Mouse (Mus musculus) kidney, embryonic 16.5 days (tissue): ENCODE results near the gene Baz2b. TPM values are rescaled to one million over a fixed set of nuclear protein-coding genes. Genes with fewer than 3 reads are reported as not detected.

Source experiments
- ATAC-seq: fragments of 200-750 bp; cut with Nextera tagmentation; 2 replicates; pipeline ENCODE4 v1.8.0; 2017; ENCODE audit warnings: moderate TSS enrichment; ENCODE audit not compliant: low FRiP score, low TSS enrichment
- H3K27ac ChIP-seq: fragments of 300-500 bp; sonication (generic); 2 replicates; pipeline ENCODE4 v1.5.1; 2014; ENCODE audit warnings: low read length
- H3K27me3 ChIP-seq: fragments of 300-500 bp; sonication (generic); 2 replicates; pipeline ENCODE4 v1.6.1; 2014; ENCODE audit warnings: low read length, control low read depth, mixed read lengths; ENCODE audit not compliant: insufficient read depth
- H3K36me3 ChIP-seq: fragments of 300-500 bp; sonication (generic); 2 replicates; pipeline ENCODE4 v1.6.1; 2014; ENCODE audit warnings: low read length, control low read depth, mixed read lengths; ENCODE audit not compliant: insufficient read depth
- H3K4me1 ChIP-seq: fragments of 300-500 bp; sonication (generic); 2 replicates; pipeline ENCODE4 v1.6.1; 2014; ENCODE audit warnings: low read length, control low read depth, mixed read lengths; ENCODE audit not compliant: insufficient read depth
- H3K4me2 ChIP-seq: fragments of 300-500 bp; sonication (generic); replicated peaks from 2 replicates; pipeline ENCODE4 v1.6.1; 2014; ENCODE audit warnings: low read depth, low read length
- H3K4me3 ChIP-seq: fragments of 300-500 bp; sonication (generic); 2 replicates; pipeline ENCODE4 v1.5.1; 2014; ENCODE audit warnings: mild to moderate bottlenecking, low read length
- H3K9ac ChIP-seq: fragments of 300-500 bp; sonication (generic); replicated peaks from 2 replicates; pipeline ENCODE4 v1.6.1; 2014; ENCODE audit warnings: low read length
- H3K9me3 ChIP-seq: fragments of 300-500 bp; sonication (generic); 2 replicates; pipeline ENCODE4 v1.6.1; 2016; ENCODE audit warnings: low read length, control low read depth
- WGBS: fragments of 180-500 bp; shearing (Covaris S2); extraction: QIAGEN DNeasy Blood & Tissue Kit; methylation state at CpG from one replicate; pipeline ENCODE4 v1.1.7; 2014; 5-methylcytosine and 5-hydroxymethylcytosine counted together
- polyA plus RNA-seq: library from polyadenylated mRNA; unstranded; fragments of >200 nt; fragmentation: Nextera tagmentation; extraction: Ambion mirVana; gene quantifications from 2 replicates; pipeline ENCODE4 v1.2.1, GENCODE M21; 2015

Gene Baz2b
- polyA plus RNA-seq, 1 experiment from 2014 or later: 51.1 TPM

GRCm38 (mm10) chr2:60003665-60004045 lies 206.0 kb downstream of the Baz2b start:
- no peak overlapping the region for H3K4me3 ChIP-seq
- no peaks in the 10 kb centered on the region for H3K9me3 ChIP-seq
- H3K4me1 ChIP-seq: no peaks in the 10 kb centered on the region
- H3K27me3 ChIP-seq: no peaks in the 10 kb centered on the region
- no peak overlapping the region for H3K4me2 ChIP-seq
- H3K9ac ChIP-seq: no peak overlapping the region
- H3K27ac ChIP-seq: no peak overlapping the region
- no peak for ATAC-seq
- peaks cover 22% of the 10 kb centered on the region for H3K36me3 ChIP-seq
- 95% methylated on average over 5 of the region's 5 CpGs for WGBS

- 66% methylated on average over 4 of the region's 5 CpGs for WGBS
These were observed 206.5 kb downstream of the Baz2b start for GRCm38 (mm10) chr2:60003038-60003664.

GRCm38 (mm10) chr2:60000268-60000667 lies 209.4 kb downstream of the Baz2b start:
- WGBS: 93% methylated on average over 4 of the region's 4 CpGs
- H3K9me3 ChIP-seq: no peaks in the 10 kb centered on the region

More at GRCm38 (mm10) chr2:60003038-60003664, 206.5 kb downstream of the Baz2b start:
- Histone ChIP-seq H3K27ac (no peak overlapping the region), H3K27me3 (no peaks in the 10 kb centered on the region), H3K9me3 (no peaks in the 10 kb centered on the region), H3K9ac (no peak overlapping the region), H3K4me3 (no peak overlapping the region), H3K4me1 (no peaks in the 10 kb centered on the region), H3K36me3 (peaks cover 22% of the 10 kb centered on the region), H3K4me2 (no peak overlapping the region)
- ATAC-seq: no peak

GRCm38 (mm10) chr2:59997479-59998228 lies 212.0 kb downstream of the Baz2b start:
- no peak overlapping the region for H3K27ac ChIP-seq
- ATAC-seq: no peak

More at GRCm38 (mm10) chr2:60000268-60000667, 209.4 kb downstream of the Baz2b start:
- Histone ChIP-seq H3K4me3 (no peak overlapping the region), H3K36me3 (peaks cover 16% of the 10 kb centered on the region; the same call in 1 of the 2 replicates), H3K4me2 (no peak overlapping the region), H3K27ac (no peak overlapping the region), H3K4me1 (no peaks in the 10 kb centered on the region), H3K27me3 (no peaks in the 10 kb centered on the region), H3K9ac (no peak overlapping the region)
- ATAC-seq: no peak

GRCm38 (mm10) chr2:59996911-59997310 lies 212.7 kb downstream of the Baz2b start:
- no peak overlapping the region for H3K27ac ChIP-seq
- no peaks in the 10 kb centered on the region for H3K9me3 ChIP-seq
- H3K9ac ChIP-seq: no peak overlapping the region
- no peak overlapping the region for H3K4me2 ChIP-seq
- H3K4me3 ChIP-seq: no peak overlapping the region
- H3K4me1 ChIP-seq: peaks cover 5% of the 10 kb centered on the region; the same call in 1 of the 2 replicates
- no peak for ATAC-seq
- 0 out of 2 replicates have a peak, but pooled peaks cover 6% of the 10 kb centered on the region for H3K36me3 ChIP-seq
- no peaks in the 10 kb centered on the region for H3K27me3 ChIP-seq
- 94% methylated on average over 5 of the region's 5 CpGs for WGBS

More at GRCm38 (mm10) chr2:59997479-59998228, 212.0 kb downstream of the Baz2b start:
- 78% methylated on average over 8 of the region's 8 CpGs for WGBS
- Histone ChIP-seq H3K9ac (no peak overlapping the region), H3K27me3 (no peaks in the 10 kb centered on the region), H3K4me2 (no peak overlapping the region), H3K4me1 (peaks cover 5% of the 10 kb centered on the region; the same call in 1 of the 2 replicates), H3K4me3 (no peak overlapping the region), H3K36me3 (0 out of 2 replicates have a peak, but pooled peaks cover 10% of the 10 kb centered on the region), H3K9me3 (no peaks in the 10 kb centered on the region)

- 56% methylated on average over 3 of the region's 3 CpGs for WGBS
- peak overlapping the region; percentile 73 for H3K27ac ChIP-seq
These were observed 216.5 kb downstream of the Baz2b start for GRCm38 (mm10) chr2:59993190-59993535.

GRCm38 (mm10) chr2:59992488-59993189 lies 217.0 kb downstream of the Baz2b start:
- 34% methylated on average over 10 of the region's 10 CpGs for WGBS
- Histone ChIP-seq H3K4me1 (peaks cover 5% of the 10 kb centered on the region; the same call in 1 of the 2 replicates), H3K36me3 (0 out of 2 replicates have a peak, but pooled peaks cover 3% of the 10 kb centered on the region), H3K9ac (0 out of 2 replicates have a peak overlapping the region, but pooled peaks have one; percentile 40), H3K4me2 (peak overlapping the region; percentile 36), H3K4me3 (0 out of 2 replicates have a peak overlapping the region, but pooled peaks have one; percentile 9), H3K9me3 (no peaks in the 10 kb centered on the region), H3K27ac (peak overlapping the region; percentile 73), H3K27me3 (no peaks in the 10 kb centered on the region)
- ATAC-seq: peak; percentile 63; the same call in 1 of the 2 replicates

More at GRCm38 (mm10) chr2:59993190-59993535, 216.5 kb downstream of the Baz2b start:
- ATAC-seq: no peak
- Histone ChIP-seq H3K9ac (0 out of 2 replicates have a peak overlapping the region, but pooled peaks have one; percentile 35), H3K4me1 (peaks cover 5% of the 10 kb centered on the region; the same call in 1 of the 2 replicates), H3K4me2 (no peak overlapping the region), H3K27me3 (no peaks in the 10 kb centered on the region), H3K9me3 (no peaks in the 10 kb centered on the region), H3K36me3 (0 out of 2 replicates have a peak, but pooled peaks cover 3% of the 10 kb centered on the region), H3K4me3 (no peak overlapping the region)

GRCm38 (mm10) chr2:59991775-59992174 lies 217.9 kb downstream of the Baz2b start:
- H3K27me3 ChIP-seq: no peaks in the 10 kb centered on the region
- H3K4me2 ChIP-seq: no peak overlapping the region
- no peak overlapping the region for H3K27ac ChIP-seq

GRCm38 (mm10) chr2:59987521-59987920 lies 222.1 kb downstream of the Baz2b start:
- no peaks in the 10 kb centered on the region for H3K9me3 ChIP-seq
- peaks cover 3% of the 10 kb centered on the region; the same call in 1 of the 2 replicates for H3K36me3 ChIP-seq
- H3K27me3 ChIP-seq: no peaks in the 10 kb centered on the region
- H3K9ac ChIP-seq: no peak overlapping the region
- ATAC-seq: no peak
- H3K4me3 ChIP-seq: no peak overlapping the region
- H3K4me2 ChIP-seq: no peak overlapping the region
- H3K27ac ChIP-seq: no peak overlapping the region
- H3K4me1 ChIP-seq: 0 out of 2 replicates have a peak, but pooled peaks cover 3% of the 10 kb centered on the region
- 43% methylated on average over 6 of the region's 6 CpGs for WGBS

More at GRCm38 (mm10) chr2:59991775-59992174, 217.9 kb downstream of the Baz2b start:
- H3K36me3 ChIP-seq: 0 out of 2 replicates have a peak, but pooled peaks cover 3% of the 10 kb centered on the region
- no peak overlapping the region for H3K9ac ChIP-seq
- H3K4me1 ChIP-seq: peaks cover 5% of the 10 kb centered on the region; the same call in 1 of the 2 replicates
- no peaks in the 10 kb centered on the region for H3K9me3 ChIP-seq
- no peak for ATAC-seq
- H3K4me3 ChIP-seq: no peak overlapping the region
